Mouse (Mus musculus) megakaryocyte, embryonic 14.5 days (primary cell): Measurements from ENCODE around the gene Dhtkd1.

Source experiments
- FLI1 ChIP-seq: IDR thresholded peaks from 2 replicates; pipeline ENCODE4 v1.6.1; 2012; ENCODE audit warnings: low read length, inconsistent platforms, mixed read lengths
- GATA1 ChIP-seq: IDR thresholded peaks from 3 replicates; pipeline ENCODE4 v1.6.1; 2012; ENCODE audit warnings: mixed read lengths, low read length, inconsistent platforms, borderline replicate concordance

GRCm38 (mm10) chr2:5931938-5932337 lies 10.7 kb downstream of the Dhtkd1 start:
- TF ChIP-seq GATA1 = no peak
- TF ChIP-seq FLI1 = no peak
